Mouse (Mus musculus) left cerebral cortex, postnatal 36 days (tissue): ENCODE data around the gene Mta1. TPM values are rescaled to one million over a fixed set of nuclear protein-coding genes. Genes with fewer than 3 reads are reported as not detected.
A peak's percentile ranks its signal among the peaks of the same experiment; 100 is the strongest.

Experiments used
- DNase-seq, 2 experiments: peaks; one replicate each; pipeline ENCODE4 v3.0.0; 2021 to 2022; ENCODE audit warnings: low spot score in 2 of 2, mixed read lengths in 1 of 2
- intact Hi-C: fragments of 180-260 bp; cut with DNase I; formaldehyde crosslinking; loops from one replicate; pipeline ENCODE4 v1.15.1; 2025
- total RNA-seq, 2 experiments: library from RNA; stranded (reverse); gene quantifications; 2 replicates each; pipeline ENCODE4 v1.2.3; 2021

The Mta1 gene
- total RNA-seq, 2 experiments from 2014 or later = 79.8 to 80.2 TPM

GRCm38 (mm10) chr12:113130732-113131131 lies 32.7 kb downstream of the Mta1 start:
- DNase-seq = no peak
- intact Hi-C loops = no loop called here

- intact Hi-C loops = no loop called here
- DNase-seq = no peak
These were observed 33.5 kb downstream of the Mta1 start for GRCm38 (mm10) chr12:113131601-113132000.

- intact Hi-C loops = no loop called here
- no peak for DNase-seq
These were observed 34.5 kb downstream of the Mta1 start for GRCm38 (mm10) chr12:113132567-113132966.

- DNase-seq = no peak
- intact Hi-C loops = no loop called here
These were observed 35.2 kb downstream of the Mta1 start for GRCm38 (mm10) chr12:113133260-113133659.

- no peak for DNase-seq
- intact Hi-C loops = no loop called here
These were observed 35.9 kb downstream of the Mta1 start for GRCm38 (mm10) chr12:113133861-113134403.

GRCm38 (mm10) chr12:113134502-113134901 lies 36.4 kb downstream of the Mta1 start:
- no peak for DNase-seq
- intact Hi-C loops = no loop called here

GRCm38 (mm10) chr12:113135401-113135800 lies 37.3 kb downstream of the Mta1 start:
- no peak for DNase-seq
- intact Hi-C loops = no loop called here

GRCm38 (mm10) chr12:113136492-113137020 lies 38.5 kb downstream of the Mta1 start:
- no peak for DNase-seq
- intact Hi-C loops = no loop called here

- intact Hi-C loops = no loop called here
- DNase-seq = no peak
These were observed 39.5 kb downstream of the Mta1 start for GRCm38 (mm10) chr12:113137260-113138213.

GRCm38 (mm10) chr12:113138291-113138690 lies 40.2 kb downstream of the Mta1 start:
- DNase-seq = no peak
- intact Hi-C loops = no loop called here

GRCm38 (mm10) chr12:113138901-113139864 lies 41.1 kb downstream of the Mta1 start:
- DNase-seq = no peak
- intact Hi-C loops = no loop called here

- intact Hi-C loops = loop anchor here (5.0 kb wide), 1 partner anchor 47 kb away; the partner anchor contains the start of gene Tmem121
These were observed 42.0 kb downstream of the Mta1 start, which contains the start of gene Crip2 for GRCm38 (mm10) chr12:113139908-113140615. Crip2 (plus strand) TSS chr12:113140236.

GRCm38 (mm10) chr12:113140616-113141411 lies 42.7 kb downstream of the Mta1 start:
- intact Hi-C loops = loop anchor here (5.0 kb wide), 1 partner anchor 46 kb away; the partner anchor contains the start of gene Tmem121
- no peak for DNase-seq

More at GRCm38 (mm10) chr12:113139908-113140615, 42.0 kb downstream of the Mta1 start, which contains the start of gene Crip2:
- DNase-seq = peak; percentile 92 to 94

GRCm38 (mm10) chr12:113141531-113141973 lies 43.5 kb downstream of the Mta1 start:
- no peak for DNase-seq
- intact Hi-C loops = loop anchor here (5.0 kb wide), 1 partner anchor 46 kb away; the partner anchor contains the start of gene Tmem121

- DNase-seq = peak; percentile 43 to 57
- intact Hi-C loops = loop anchor here (5.0 kb wide), 1 partner anchor 45 kb away; the partner anchor contains the start of gene Tmem121
These were observed 44.2 kb downstream of the Mta1 start for GRCm38 (mm10) chr12:113142021-113142975.

GRCm38 (mm10) chr12:113143164-113143563 lies 45.1 kb downstream of the Mta1 start:
- intact Hi-C loops = loop anchor here (5.0 kb wide), 1 partner anchor 44 kb away; the partner anchor contains the start of gene Tmem121

More at GRCm38 (mm10) chr12:113143164-113143563, 45.1 kb downstream of the Mta1 start:
- DNase-seq = no peak
